ENCODE assay signal across 8 mouse cellular contexts in genomic region chr1:59609458-59609857, GRCm38 (mm10).
A peak's percentile ranks its signal among the peaks of the same experiment; 100 is the strongest.
DNase-seq lines count a peak whose midpoint lies in the region; ATAC-seq and TF ChIP-seq lines count a peak whose summit lies in the region.

No protein-coding gene starts in this region.

- DNase-seq in cerebellum, adult 2 months = no peak
- no peak for DNase-seq in cerebellum, adult 9-11 months
- peak; percentile 31 to 48 for DNase-seq in kidney, postnatal 4 days
- DNase-seq in intestine, embryonic 14.5 days (ENCODE audit: low spot score) = no peak
- no peak for DNase-seq in right cerebral cortex, postnatal 10 days (ENCODE audit: low spot score in 2 of 2)

- H3K27ac ChIP-seq in cerebellum, adult 2 months (ENCODE audit: insufficient read depth, low read length) = no peak overlapping the region
- no peak overlapping the region; the same call in 1 of the 2 replicates for H3K27ac ChIP-seq in kidney, embryonic 14.5 days (ENCODE audit: low read depth, low read length)
- H3K27ac ChIP-seq in ES-Bruce4 (ENCODE audit: insufficient read depth, low read length) = no peak overlapping the region
- peak overlapping the region; percentile 25; the same call in 1 of the 2 replicates for H3K27ac ChIP-seq in intestine, embryonic 14.5 days (ENCODE audit: low read depth)

- no peak overlapping the region for H3K4me3 ChIP-seq in cerebellum, adult 2 months (replicated peaks; ENCODE audit: insufficient read depth, low read depth, low read length)
- H3K4me3 ChIP-seq in kidney, embryonic 14.5 days (ENCODE audit: low read length) = no peak overlapping the region
- no peak overlapping the region for H3K4me3 ChIP-seq in ES-Bruce4 (ENCODE audit: low read depth, low read length)
- H3K4me3 ChIP-seq in intestine, embryonic 14.5 days (ENCODE audit: low read depth, low read length) = no peak overlapping the region

- H3K27me3 ChIP-seq in cerebellum, adult 2 months (ENCODE audit: control insufficient read depth, insufficient read depth, low read length) = no peaks in the 10 kb centered on the region
- H3K27me3 ChIP-seq in kidney, embryonic 14.5 days (ENCODE audit: control insufficient read depth, insufficient read depth, low read length) = no peaks in the 10 kb centered on the region
- no peaks in the 10 kb centered on the region for H3K27me3 ChIP-seq in ES-Bruce4 (ENCODE audit: control insufficient read depth, insufficient read depth, low read length, poor library complexity, severe bottlenecking)
- no peaks in the 10 kb centered on the region for H3K27me3 ChIP-seq in intestine, embryonic 14.5 days (replicated peaks; ENCODE audit: control insufficient read depth, insufficient read depth, low read length)

- TF ChIP-seq CTCF in cerebellum, adult 2 months (IDR thresholded peaks at IDR 0.05; ENCODE audit: borderline replicate concordance, insufficient read depth, low read depth, low read length) = peak; percentile 36; the same call in 1 of the 2 replicates
- TF ChIP-seq CTCF in ES-Bruce4 (IDR thresholded peaks at IDR 0.05; ENCODE audit: low read depth, low read length) = peak; percentile 79

- TF ChIP-seq POLR2A in cerebellum, adult 2 months (IDR thresholded peaks at IDR 0.05; ENCODE audit: borderline replicate concordance, insufficient read depth, low read length) = no peak
- TF ChIP-seq POLR2A in ES-Bruce4 (IDR thresholded peaks at IDR 0.05; ENCODE audit: insufficient read depth, low read length) = no peak

- 83% methylated on average over 4 of the region's 4 CpGs for WGBS in cerebellum, adult 2 months
- 82% methylated on average over 4 of the region's 4 CpGs for WGBS in kidney, embryonic 14.5 days
- 78% methylated on average over 4 of the region's 4 CpGs for WGBS in intestine, embryonic 14.5 days

- no peak overlapping the region for H3K4me2 ChIP-seq in kidney, embryonic 14.5 days (replicated peaks; ENCODE audit: low read depth, low read length)
- H3K4me2 ChIP-seq in intestine, embryonic 14.5 days (ENCODE audit: low read length) = no peak overlapping the region

- TF ChIP-seq EP300 in ES-Bruce4 (IDR thresholded peaks at IDR 0.05; ENCODE audit: insufficient read depth, low read depth, low read length) = no peak

- no peaks in the 10 kb centered on the region for H3K9me3 ChIP-seq in kidney, embryonic 14.5 days (ENCODE audit: control insufficient read depth, low read length)
- no peaks in the 10 kb centered on the region for H3K9me3 ChIP-seq in ES-Bruce4 (replicated peaks; ENCODE audit: control insufficient read depth, insufficient read depth, low read length, poor library complexity, severe bottlenecking)
- no peaks in the 10 kb centered on the region for H3K9me3 ChIP-seq in intestine, embryonic 14.5 days (ENCODE audit: control insufficient read depth, low read length)

- H3K4me1 ChIP-seq in cerebellum, adult 2 months (ENCODE audit: control insufficient read depth, insufficient read depth, low read length) = no peaks in the 10 kb centered on the region
- 0 out of 2 replicates have a peak, but pooled peaks cover 3% of the 10 kb centered on the region for H3K4me1 ChIP-seq in kidney, embryonic 14.5 days (ENCODE audit: control insufficient read depth, insufficient read depth, low read length)
- H3K4me1 ChIP-seq in ES-Bruce4 (ENCODE audit: control insufficient read depth, insufficient read depth, low read length) = peaks cover 6% of the 10 kb centered on the region
- H3K4me1 ChIP-seq in intestine, embryonic 14.5 days (replicated peaks; ENCODE audit: control insufficient read depth, insufficient read depth, low read length) = no peaks in the 10 kb centered on the region

- no peak for ATAC-seq in kidney, embryonic 14.5 days (ENCODE audit: low FRiP score, low TSS enrichment)
- no peak for ATAC-seq in intestine, embryonic 14.5 days (replicated peaks; ENCODE audit: low FRiP score, low TSS enrichment, low read depth)
- no peak for ATAC-seq in monocyte, adult 5-6 weeks (replicated peaks; ENCODE audit: insufficient number of reproducible peaks, low FRiP score, low TSS enrichment, poor library complexity, severe bottlenecking)

- H3K9ac ChIP-seq in kidney, embryonic 14.5 days (ENCODE audit: low read depth, low read length) = no peak overlapping the region
- no peak overlapping the region for H3K9ac ChIP-seq in ES-Bruce4 (ENCODE audit: low read depth, poor library complexity, severe bottlenecking)
- H3K9ac ChIP-seq in intestine, embryonic 14.5 days (ENCODE audit: low read length) = no peak overlapping the region

- H3K36me3 ChIP-seq in kidney, embryonic 14.5 days (ENCODE audit: control insufficient read depth, insufficient read depth, low read length) = no peaks in the 10 kb centered on the region
- H3K36me3 ChIP-seq in ES-Bruce4 (ENCODE audit: control insufficient read depth, insufficient read depth, low read length, poor library complexity, severe bottlenecking) = no peaks in the 10 kb centered on the region
- H3K36me3 ChIP-seq in intestine, embryonic 14.5 days (ENCODE audit: control insufficient read depth, insufficient read depth, low read length) = no peaks in the 10 kb centered on the region

Comparison
In these comparisons a context has a peak if more than half of its experiments do, and no peak if none do; other contexts are left out.
1. DNase-seq: peak in kidney, postnatal 4 days (2 of 2); none in cerebellum, adult 2 months (0 of 2), cerebellum, adult 9-11 months (single experiment), intestine, embryonic 14.5 days (single experiment) and right cerebral cortex, postnatal 10 days (0 of 2).